In the genomic region with DNA sequence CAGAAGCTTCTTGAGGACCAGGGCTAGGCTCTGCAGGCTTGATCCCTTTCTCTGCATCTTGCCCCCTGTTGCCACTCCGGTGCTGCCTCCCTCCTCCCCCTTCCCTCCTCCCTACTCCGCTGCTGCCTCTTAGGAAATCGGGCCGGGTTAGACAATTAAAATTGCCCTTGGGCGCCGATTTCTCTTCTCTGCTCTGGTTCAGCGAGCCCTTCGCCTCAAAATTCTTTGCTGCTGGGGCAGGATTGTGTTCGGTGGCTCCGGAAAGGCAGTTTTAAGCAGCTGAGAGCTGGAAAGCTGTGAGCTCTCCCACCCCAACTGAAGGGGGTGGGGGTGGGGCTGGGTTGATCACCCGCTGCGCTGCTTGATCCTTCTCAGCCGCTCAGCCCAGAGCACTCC, we compare ENCODE assay signal across 8 mouse cellular contexts. TPM values are rescaled to one million over a fixed set of nuclear protein-coding genes. Genes with fewer than 3 reads are reported as not detected.
DNase-seq lines count a peak whose midpoint lies in the region; ATAC-seq and TF ChIP-seq lines count a peak whose summit lies in the region.

No protein-coding gene starts in this region.

- under 1% methylated on average over 13 of the region's 13 CpGs for WGBS in heart, adult 2 months
- under 1% methylated on average over 13 of the region's 13 CpGs for WGBS in kidney, adult 2 months
- under 1% methylated on average over 13 of the region's 13 CpGs for WGBS in liver, embryonic 16.5 days (ENCODE audit: insufficient replicate concordance)

- no peaks in the 10 kb centered on the region for H3K27me3 ChIP-seq in heart, adult 2 months (ENCODE audit: control insufficient read depth, insufficient read depth, low read length)
- H3K27me3 ChIP-seq in kidney, adult 2 months (replicated peaks; ENCODE audit: control insufficient read depth, insufficient read depth, low read length), result no peaks in the 10 kb centered on the region
- no peaks in the 10 kb centered on the region for H3K27me3 ChIP-seq in liver, embryonic 16.5 days (ENCODE audit: control insufficient read depth, insufficient read depth, low read depth, low read length)

- TF ChIP-seq EP300 in heart, adult 2 months (IDR thresholded peaks at IDR 0.05; ENCODE audit: insufficient read depth, low read depth, low read length), result no peak

- ATAC-seq in liver, embryonic 16.5 days (ENCODE audit: low read depth), result no peak

- peaks cover 7% of the 10 kb centered on the region for H3K4me1 ChIP-seq in heart, adult 2 months (ENCODE audit: control insufficient read depth, insufficient read depth, low read length)
- peaks cover 6% of the 10 kb centered on the region; the same call in 1 of the 2 replicates for H3K4me1 ChIP-seq in kidney, adult 2 months (ENCODE audit: control insufficient read depth, insufficient read depth, low read length)
- H3K4me1 ChIP-seq in liver, embryonic 16.5 days (ENCODE audit: control insufficient read depth, low read depth, low read length), result peaks cover 21% of the 10 kb centered on the region

- H3K79me2 ChIP-seq in heart, adult 2 months (replicated peaks; ENCODE audit: control insufficient read depth, insufficient read depth, low read length), result no peaks in the 10 kb centered on the region

- intact Hi-C loops in heart, adult 2 months (cut with DNase I), result loop anchor here (2.0 kb wide), 2 partner anchors 36 to 192 kb away; a partner anchor contains a TSS

- no peaks in the 10 kb centered on the region for H3K9me3 ChIP-seq in liver, embryonic 16.5 days (replicated peaks; ENCODE audit: control insufficient read depth, low read length)

- TF ChIP-seq POLR2A in heart, adult 2 months (IDR thresholded peaks at IDR 0.05; ENCODE audit: insufficient read depth, low read depth, low read length), result no peak
- no peak for TF ChIP-seq POLR2A in kidney, adult 2 months (IDR thresholded peaks at IDR 0.05; ENCODE audit: low read depth, low read length)

- TF ChIP-seq CTCF in heart, adult 2 months (IDR thresholded peaks at IDR 0.05), result no peak
- no peak for TF ChIP-seq CTCF in kidney, adult 2 months (conservative IDR thresholded peaks at IDR 0.05; ENCODE audit: insufficient read depth, insufficient read length, low read depth, low read length)

- peak overlapping the region; percentile 85 for H3K27ac ChIP-seq in heart, adult 2 months
- H3K27ac ChIP-seq in kidney, adult 2 months (ENCODE audit: insufficient read depth, low read depth, low read length), result peak overlapping the region; percentile 98
- peak overlapping the region; percentile 87 for H3K27ac ChIP-seq in liver, embryonic 16.5 days (ENCODE audit: low read length)

- H3K4me3 ChIP-seq in heart, adult 2 months, result peak overlapping the region; percentile 56
- H3K4me3 ChIP-seq in kidney, adult 2 months (ENCODE audit: insufficient read depth, low read depth, low read length), result peak overlapping the region; percentile 97
- H3K4me3 ChIP-seq in liver, embryonic 16.5 days (ENCODE audit: low read depth, low read length), result peak overlapping the region; percentile 99

- peak overlapping the region; percentile 84 for H3K4me2 ChIP-seq in liver, embryonic 16.5 days (ENCODE audit: low read depth, low read length)

- H3K36me3 ChIP-seq in heart, adult 2 months (ENCODE audit: control insufficient read depth, insufficient read depth, low read length), result peaks cover 26% of the 10 kb centered on the region
- H3K36me3 ChIP-seq in kidney, adult 2 months (ENCODE audit: control insufficient read depth, insufficient read depth, low read length), result no peaks in the 10 kb centered on the region; the same call in 1 of the 2 replicates
- H3K36me3 ChIP-seq in liver, embryonic 16.5 days (ENCODE audit: control insufficient read depth, insufficient read depth), result peaks cover 9% of the 10 kb centered on the region

- DNase-seq in right cerebral cortex, postnatal 10 days (ENCODE audit: low spot score in 2 of 2), result peak; percentile 54 to 57
- no peak for DNase-seq in right cerebral cortex, postnatal 14 days
- DNase-seq in cerebellum, postnatal 10 days, result peak; percentile 71 to 76
- peak; percentile 72 to 73 for DNase-seq in heart, adult 2 months
- DNase-seq in kidney, adult 2 months, result peak; percentile 73
- peak; percentile 48 for DNase-seq in ovary, postnatal 36 days (ENCODE audit: low spot score)
- DNase-seq in natural killer cell, adult 2 months (ENCODE audit: low spot score in 2 of 2), result no peak

- peak overlapping the region; percentile 84 for H3K9ac ChIP-seq in heart, adult 2 months (ENCODE audit: low read depth, low read length)
- H3K9ac ChIP-seq in liver, embryonic 16.5 days (ENCODE audit: low read depth, low read length), result peak overlapping the region; percentile 99

RNA-seq across cellular contexts. Expression of a gene that starts 2.3 kb away (rescaled TPM):
- total RNA-seq in heart, adult 2 months (2021), result 10 to 100 TPM; 23.6 to 30.5 TPM
- polyA plus RNA-seq in heart, adult 2 months (2012; rRNA removed), result 22.3 and 25.3 TPM in 2 replicates
- polyA plus RNA-seq in kidney, adult 2 months (2012; rRNA removed), result 33.0 and 35.7 TPM in 2 replicates
- 5.3 and 5.7 TPM in 2 replicates for polyA plus RNA-seq in liver, embryonic 16.5 days (2015; fragmentation: Nextera tagmentation; extraction: Ambion mirVana)

RNA-seq across cellular contexts. Expression of a gene that starts 47.2 kb away (rescaled TPM):
- total RNA-seq in heart, adult 2 months (2021), result 1 to 10 TPM; 4.0 to 4.8 TPM
- polyA plus RNA-seq in heart, adult 2 months (2012; rRNA removed), result 3.5 and 4.7 TPM in 2 replicates
- 7.1 and 9.3 TPM in 2 replicates for polyA plus RNA-seq in kidney, adult 2 months (2012; rRNA removed)
- polyA plus RNA-seq in liver, embryonic 16.5 days (2015; fragmentation: Nextera tagmentation; extraction: Ambion mirVana), result 10.8 and 11.3 TPM in 2 replicates

RNA-seq across cellular contexts. Expression of a gene that starts 52.9 kb away (rescaled TPM):
- total RNA-seq in heart, adult 2 months (2021), result 10 to 100 TPM; 51.7 to 59.9 TPM
- polyA plus RNA-seq in heart, adult 2 months (2012; rRNA removed), result 118 and 172 TPM in 2 replicates
- 95.0 and 96.9 TPM in 2 replicates for polyA plus RNA-seq in kidney, adult 2 months (2012; rRNA removed)
- 24.5 and 25.1 TPM in 2 replicates for polyA plus RNA-seq in liver, embryonic 16.5 days (2015; fragmentation: Nextera tagmentation; extraction: Ambion mirVana)

RNA-seq across cellular contexts. Expression of a gene that starts 54.2 kb away (rescaled TPM):
- under 1 TPM; 0.68 to 0.80 TPM for total RNA-seq in heart, adult 2 months (2021)
- polyA plus RNA-seq in heart, adult 2 months (2012; rRNA removed), result 0.59 and 0.70 TPM in 2 replicates
- 0.12 and 0.27 TPM in 2 replicates for polyA plus RNA-seq in kidney, adult 2 months (2012; rRNA removed)
- polyA plus RNA-seq in liver, embryonic 16.5 days (2015; fragmentation: Nextera tagmentation; extraction: Ambion mirVana), result 0.17 TPM in 1 of 2 replicates, not detected in the other

Comparison
In these comparisons a context has a peak if more than half of its experiments do, and no peak if none do; other contexts are left out.
1. DNase-seq: peak in right cerebral cortex, postnatal 10 days (2 of 2), cerebellum, postnatal 10 days (2 of 2), heart, adult 2 months (2 of 2), kidney, adult 2 months (single experiment) and ovary, postnatal 36 days (single experiment); none in right cerebral cortex, postnatal 14 days (single experiment) and natural killer cell, adult 2 months (0 of 2).
2. Peak in every context shown above with its lines, with median percentiles within 50 percentile points of each other: H3K27ac ChIP-seq and H3K4me3 ChIP-seq.